Mouse (Mus musculus) heart, postnatal 25 days (tissue): ENCODE results near the gene Ppm1k. TPM values are rescaled to one million over a fixed set of nuclear protein-coding genes. Genes with fewer than 3 reads are reported as not detected.
"Not testable (repeated sequence)": the region's sequence is repeated elsewhere in the genome, so short reads cannot be mapped to it uniquely, and the experiment has no call there.

Experiments
- DNase-seq: peaks from one replicate; pipeline ENCODE4 v3.0.0; 2022; ENCODE audit warnings: low spot score
- intact Hi-C: fragments of 180-260 bp; cut with DNase I; formaldehyde crosslinking; loops from one replicate; pipeline ENCODE4 v1.15.1; 2025
- total RNA-seq, 2 experiments: library from RNA; stranded (reverse); gene quantifications; 2 replicates each; pipeline ENCODE4 v1.2.3; 2021

The Ppm1k gene
- total RNA-seq, 2 experiments from 2014 or later, result 69.6 to 79.6 TPM

- DNase-seq, result no peak
- intact Hi-C loops, result loop anchor here (10.0 kb wide), 1 partner anchor 819 kb away; the partner anchor contains the start of gene Avl9
Observed at GRCm38 (mm10) chr6:57534231-57534610, 1.0 kb downstream of the Ppm1k start.

- intact Hi-C loops, result loop anchor here (10.0 kb wide), 1 partner anchor 819 kb away; the partner anchor contains the start of gene Avl9
- DNase-seq, result no peak
Observed at GRCm38 (mm10) chr6:57533410-57533809, 1.9 kb downstream of the Ppm1k start.

GRCm38 (mm10) chr6:57532022-57532421 is 3.2 kb downstream of the Ppm1k start:
- no peak for DNase-seq
- intact Hi-C loops, result loop anchor here (10.0 kb wide), 1 partner anchor 817 kb away; the partner anchor contains the start of gene Avl9

- DNase-seq, result no peak
- intact Hi-C loops, result loop anchor here (10.0 kb wide), 1 partner anchor 817 kb away; the partner anchor contains the start of gene Avl9
Observed at GRCm38 (mm10) chr6:57531441-57531840, 3.8 kb downstream of the Ppm1k start.

- intact Hi-C loops, result loop anchor here (10.0 kb wide), 1 partner anchor 816 kb away; the partner anchor contains the start of gene Avl9
Observed at GRCm38 (mm10) chr6:57531011-57531410, 4.3 kb downstream of the Ppm1k start.

GRCm38 (mm10) chr6:57529336-57529845 is 5.9 kb downstream of the Ppm1k start:
- no peak for DNase-seq
- intact Hi-C loops, result no loop called here

More at GRCm38 (mm10) chr6:57531011-57531410, 4.3 kb downstream of the Ppm1k start:
- no peak for DNase-seq

GRCm38 (mm10) chr6:57526933-57527332 is 8.3 kb downstream of the Ppm1k start:
- DNase-seq, result no peak
- intact Hi-C loops, result no loop called here

GRCm38 (mm10) chr6:57524742-57525141 is 10.5 kb downstream of the Ppm1k start:
- intact Hi-C loops, result no loop called here
- DNase-seq, result no peak

GRCm38 (mm10) chr6:57520749-57521652 is 14.3 kb downstream of the Ppm1k start:
- intact Hi-C loops, result no loop called here
- no peak for DNase-seq

- intact Hi-C loops, result no loop called here
- DNase-seq, result no peak
Observed at GRCm38 (mm10) chr6:57514035-57514374, 21.3 kb downstream of the Ppm1k start.

- intact Hi-C loops, result no loop called here
- no peak for DNase-seq
Observed at GRCm38 (mm10) chr6:57513351-57514034, 21.8 kb downstream of the Ppm1k start.

GRCm38 (mm10) chr6:57511899-57512298 is 23.4 kb downstream of the Ppm1k start:
- intact Hi-C loops, result no loop called here
- no peak for DNase-seq

- intact Hi-C loops, result no loop called here
- DNase-seq, result no peak
Observed at GRCm38 (mm10) chr6:57503662-57504379, 31.4 kb downstream of the Ppm1k start.

GRCm38 (mm10) chr6:57499209-57499608 is 36.1 kb downstream of the Ppm1k start:
- intact Hi-C loops, result no loop called here
- no peak for DNase-seq

- DNase-seq, intact Hi-C loops: not testable (repeated sequence)
Observed at GRCm38 (mm10) chr6:57468161-57468560, 67.1 kb downstream of the Ppm1k start.

Other genes starting within 250 kb of the Ppm1k start
- gene Vmn1r16, start 206.0 kb downstream of the Ppm1k start, total RNA-seq, result not detected
- gene Vmn1r17, start 171.7 kb downstream of the Ppm1k start, total RNA-seq, result not detected
- not detected for gene Vmn1r18, start 139.7 kb downstream of the Ppm1k start, total RNA-seq
- not detected for gene Vmn1r19, start 131.7 kb downstream of the Ppm1k start, total RNA-seq
- not detected for gene Vmn1r20, start 106.5 kb downstream of the Ppm1k start, total RNA-seq
- gene Herc6, start 45.5 kb upstream of the Ppm1k start, total RNA-seq, result 1 to 10 TPM; 2.2 to 2.5 TPM
- 10 to 100 TPM; 24.0 to 25.3 TPM for gene Pyurf, start 156.6 kb upstream of the Ppm1k start, total RNA-seq
- gene Lancl2, start 167.1 kb upstream of the Ppm1k start, total RNA-seq, result 10 to 100 TPM; 11.8 to 13.9 TPM